In the genomic region with DNA sequence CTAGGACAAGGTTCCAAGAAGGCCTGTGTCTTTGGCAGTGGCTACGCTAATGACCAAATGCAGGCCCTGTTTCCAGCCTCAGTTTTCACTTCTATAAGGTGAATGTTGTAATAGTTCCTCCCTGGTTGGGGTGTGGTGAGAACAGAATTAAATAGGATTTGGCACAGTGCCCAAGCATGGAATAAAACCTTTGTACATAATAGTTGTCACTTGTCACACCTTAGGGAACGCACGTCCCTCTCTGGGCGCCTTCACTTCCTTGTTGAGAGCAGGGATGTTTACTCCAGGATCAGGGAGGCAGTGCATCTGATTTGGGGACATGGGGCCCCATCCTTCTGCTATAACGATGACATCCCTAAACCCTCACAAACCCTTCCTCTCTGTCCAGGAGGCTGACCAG, we compare ENCODE assay signal across 22 mouse cellular contexts. TPM values are rescaled to one million over a fixed set of nuclear protein-coding genes. Genes with fewer than 3 reads are reported as not detected.
A peak's percentile ranks its signal among the peaks of the same experiment; 100 is the strongest.
DNase-seq lines count a peak whose midpoint lies in the region; ATAC-seq lines count a peak whose summit lies in the region.
"Had no signal": no experiment of that assay in that cellular context is flagged by ENCODE, and none has a peak within 500 bp of the region (broad histone marks: within the 10 kb centered on the region; RNA-seq: fewer than 3 reads in every experiment).

No protein-coding gene starts in this region.

- H3K4me1 ChIP-seq in embryonic facial prominence, embryonic 14.5 days (ENCODE audit: control insufficient read depth, insufficient read depth, low read length) = no peaks in the 10 kb centered on the region
- H3K4me1 ChIP-seq in embryonic facial prominence, embryonic 10.5 days = no peaks in the 10 kb centered on the region
- H3K4me1 ChIP-seq in limb, embryonic 15.5 days = 0 out of 2 replicates have a peak, but pooled peaks cover 3% of the 10 kb centered on the region
- 0 out of 2 replicates have a peak, but pooled peaks cover 4% of the 10 kb centered on the region for H3K4me1 ChIP-seq in limb, embryonic 10.5 days
- no peaks in the 10 kb centered on the region for H3K4me1 ChIP-seq in stomach, embryonic 15.5 days
- H3K4me1 ChIP-seq: heart, embryonic 13.5 days; hindbrain, embryonic 12.5 days had no signal

- DNase-seq in embryonic facial prominence, embryonic 14.5 days (ENCODE audit: low spot score) = peak; percentile 75
- DNase-seq in embryonic facial prominence, embryonic 10.5 days (ENCODE audit: low spot score) = no peak
- no peak for DNase-seq in limb, embryonic 10.5 days (ENCODE audit: low spot score)
- DNase-seq in spleen, postnatal 10 days (ENCODE audit: low spot score in 2 of 2) = no peak
- DNase-seq: adrenal gland, adult 8-10 months; adrenal gland, postnatal 36 days; B cell, adult 2 months; cerebellum, adult 8-10 months; cerebellum, postnatal 25 days; forebrain, postnatal 0 days; gastrocnemius, postnatal 14 days; heart, postnatal 36 days had no signal

- H3K36me3 ChIP-seq in embryonic facial prominence, embryonic 14.5 days (ENCODE audit: control insufficient read depth, insufficient read depth, low read length) = peaks cover 94% of the 10 kb centered on the region
- peaks cover 99% of the 10 kb centered on the region for H3K36me3 ChIP-seq in embryonic facial prominence, embryonic 10.5 days (replicated peaks)
- peaks cover 97% of the 10 kb centered on the region for H3K36me3 ChIP-seq in limb, embryonic 15.5 days
- peaks cover 95% of the 10 kb centered on the region for H3K36me3 ChIP-seq in limb, embryonic 10.5 days
- H3K36me3 ChIP-seq in stomach, embryonic 15.5 days = peaks cover 50% of the 10 kb centered on the region
- H3K36me3 ChIP-seq: G1E had no signal

- H3K9me3 ChIP-seq in embryonic facial prominence, embryonic 14.5 days (ENCODE audit: control insufficient read depth, low read length) = no peaks in the 10 kb centered on the region
- no peaks in the 10 kb centered on the region for H3K9me3 ChIP-seq in embryonic facial prominence, embryonic 10.5 days
- no peaks in the 10 kb centered on the region for H3K9me3 ChIP-seq in limb, embryonic 15.5 days
- H3K9me3 ChIP-seq in limb, embryonic 10.5 days (replicated peaks) = no peaks in the 10 kb centered on the region
- H3K9me3 ChIP-seq in stomach, embryonic 15.5 days = no peaks in the 10 kb centered on the region
- H3K9me3 ChIP-seq: G1E; heart, embryonic 13.5 days; hindbrain, embryonic 12.5 days had no signal

- no peak overlapping the region for H3K27ac ChIP-seq in embryonic facial prominence, embryonic 14.5 days (replicated peaks; ENCODE audit: low read depth, low read length)
- no peak overlapping the region for H3K27ac ChIP-seq in embryonic facial prominence, embryonic 10.5 days (replicated peaks)
- 0 out of 2 replicates have a peak overlapping the region, but pooled peaks have one; percentile 57 for H3K27ac ChIP-seq in limb, embryonic 15.5 days
- H3K27ac ChIP-seq in limb, embryonic 10.5 days = no peak overlapping the region
- H3K27ac ChIP-seq in stomach, embryonic 15.5 days = peak overlapping the region; percentile 75
- H3K27ac ChIP-seq: heart, embryonic 13.5 days; hindbrain, embryonic 12.5 days; hindbrain, postnatal 0 days had no signal

- H3K9ac ChIP-seq in embryonic facial prominence, embryonic 14.5 days (ENCODE audit: low read depth, low read length) = no peak overlapping the region
- H3K9ac ChIP-seq in limb, embryonic 15.5 days = no peak overlapping the region
- no peak overlapping the region for H3K9ac ChIP-seq in stomach, embryonic 15.5 days
- H3K9ac ChIP-seq: forebrain, postnatal 0 days; heart, embryonic 13.5 days; hindbrain, embryonic 12.5 days had no signal

- no peak overlapping the region for H3K4me2 ChIP-seq in embryonic facial prominence, embryonic 14.5 days (ENCODE audit: low read depth, low read length)
- no peak overlapping the region for H3K4me2 ChIP-seq in limb, embryonic 15.5 days
- no peak overlapping the region for H3K4me2 ChIP-seq in stomach, embryonic 15.5 days
- H3K4me2 ChIP-seq: heart, embryonic 13.5 days; hindbrain, embryonic 12.5 days had no signal

- peak; percentile 39; the same call in 1 of the 2 replicates for ATAC-seq in embryonic facial prominence, embryonic 14.5 days (ENCODE audit: low read depth)
- ATAC-seq in limb, embryonic 15.5 days (ENCODE audit: insufficient number of reproducible peaks, low FRiP score, low TSS enrichment, low read depth) = no peak
- peak; percentile 53 for ATAC-seq in stomach, embryonic 15.5 days (ENCODE audit: insufficient read depth, low FRiP score, low read depth)
- no peak for ATAC-seq in inflammation-experienced regulatory T-cells, adult 6 months
- ATAC-seq: CD4-positive, CD25-positive, alpha-beta regulatory T cell, adult 4 months; forebrain, postnatal 0 days; hindbrain, postnatal 0 days had no signal

- 79% methylated on average over 5 of the region's 5 CpGs for WGBS in embryonic facial prominence, embryonic 14.5 days
- 95% methylated on average over 5 of the region's 5 CpGs for WGBS in embryonic facial prominence, embryonic 10.5 days
- 73% methylated on average over 5 of the region's 5 CpGs for WGBS in limb, embryonic 15.5 days
- 90% methylated on average over 5 of the region's 5 CpGs for WGBS in limb, embryonic 10.5 days
- WGBS in stomach, embryonic 15.5 days = 68% methylated on average over 5 of the region's 5 CpGs

- H3K27me3 ChIP-seq in embryonic facial prominence, embryonic 14.5 days (replicated peaks; ENCODE audit: control insufficient read depth, insufficient read depth, low read length) = no peaks in the 10 kb centered on the region
- H3K27me3 ChIP-seq in embryonic facial prominence, embryonic 10.5 days (replicated peaks; ENCODE audit: low read depth, poor library complexity, severe bottlenecking) = no peaks in the 10 kb centered on the region
- no peaks in the 10 kb centered on the region for H3K27me3 ChIP-seq in limb, embryonic 15.5 days
- no peaks in the 10 kb centered on the region for H3K27me3 ChIP-seq in limb, embryonic 10.5 days (ENCODE audit: low read depth, poor library complexity, severe bottlenecking)
- H3K27me3 ChIP-seq in stomach, embryonic 15.5 days (replicated peaks) = no peaks in the 10 kb centered on the region
- H3K27me3 ChIP-seq: heart, embryonic 13.5 days; hindbrain, embryonic 12.5 days had no signal

- H3K4me3 ChIP-seq in embryonic facial prominence, embryonic 14.5 days (ENCODE audit: low read depth, low read length) = no peak overlapping the region
- H3K4me3 ChIP-seq in embryonic facial prominence, embryonic 10.5 days = no peak overlapping the region
- no peak overlapping the region for H3K4me3 ChIP-seq in limb, embryonic 15.5 days
- no peak overlapping the region for H3K4me3 ChIP-seq in limb, embryonic 10.5 days
- H3K4me3 ChIP-seq in stomach, embryonic 15.5 days (replicated peaks) = no peak overlapping the region
- H3K4me3 ChIP-seq: heart, embryonic 13.5 days; hindbrain, embryonic 12.5 days had no signal

RNA-seq across cellular contexts. Expression of a gene that starts 10.4 kb away (rescaled TPM):
- 92.4 and 102 TPM in 2 replicates for polyA plus RNA-seq in embryonic facial prominence, embryonic 14.5 days (2014; fragmentation: Nextera tagmentation; extraction: Ambion mirVana)
- 83.5 and 85.9 TPM in 2 replicates for polyA plus RNA-seq in embryonic facial prominence, embryonic 10.5 days (2016; fragmentation: Nextera tagmentation; extraction: Ambion mirVana)
- polyA plus RNA-seq in limb, embryonic 15.5 days (2015; fragmentation: Nextera tagmentation; extraction: Ambion mirVana) = 100 and 109 TPM in 2 replicates
- 76.8 and 81.3 TPM in 2 replicates for polyA plus RNA-seq in limb, embryonic 10.5 days (2016; fragmentation: Nextera tagmentation; extraction: Ambion mirVana)
- 137 and 142 TPM in 2 replicates for polyA plus RNA-seq in stomach, embryonic 15.5 days (2015; fragmentation: Nextera tagmentation; extraction: Ambion mirVana)
- polyA plus RNA-seq in inflammation-experienced regulatory T-cells, adult 6 months (2017; shearing (Covaris generic)) = 100 to 1,000 TPM; 148 to 198 (median 167) TPM

RNA-seq across cellular contexts. Expression of a gene that starts 16.2 kb away (rescaled TPM):
- polyA plus RNA-seq in embryonic facial prominence, embryonic 14.5 days (2014; fragmentation: Nextera tagmentation; extraction: Ambion mirVana) = 48.3 and 54.8 TPM in 2 replicates
- 27.5 and 29.5 TPM in 2 replicates for polyA plus RNA-seq in embryonic facial prominence, embryonic 10.5 days (2016; fragmentation: Nextera tagmentation; extraction: Ambion mirVana)
- polyA plus RNA-seq in limb, embryonic 15.5 days (2015; fragmentation: Nextera tagmentation; extraction: Ambion mirVana) = 63.3 and 70.7 TPM in 2 replicates
- 24.5 and 30.9 TPM in 2 replicates for polyA plus RNA-seq in limb, embryonic 10.5 days (2016; fragmentation: Nextera tagmentation; extraction: Ambion mirVana)
- 40.6 and 42.4 TPM in 2 replicates for polyA plus RNA-seq in stomach, embryonic 15.5 days (2015; fragmentation: Nextera tagmentation; extraction: Ambion mirVana)
- polyA plus RNA-seq in inflammation-experienced regulatory T-cells, adult 6 months (2017; shearing (Covaris generic)) = under 1 TPM in 2 of 3 experiments, not detected in 1; 0.13 to 0.68 TPM
- polyA plus RNA-seq: G1E had no signal

RNA-seq across cellular contexts. Expression of a gene that starts 17.8 kb away (rescaled TPM):
- 8.3 and 8.8 TPM in 2 replicates for polyA plus RNA-seq in embryonic facial prominence, embryonic 14.5 days (2014; fragmentation: Nextera tagmentation; extraction: Ambion mirVana)
- 11.9 and 13.3 TPM in 2 replicates for polyA plus RNA-seq in embryonic facial prominence, embryonic 10.5 days (2016; fragmentation: Nextera tagmentation; extraction: Ambion mirVana)
- 10.5 and 11.1 TPM in 2 replicates for polyA plus RNA-seq in limb, embryonic 15.5 days (2015; fragmentation: Nextera tagmentation; extraction: Ambion mirVana)
- polyA plus RNA-seq in limb, embryonic 10.5 days (2016; fragmentation: Nextera tagmentation; extraction: Ambion mirVana) = 6.4 and 9.5 TPM in 2 replicates
- polyA plus RNA-seq in stomach, embryonic 15.5 days (2015; fragmentation: Nextera tagmentation; extraction: Ambion mirVana) = 44.7 and 56.1 TPM in 2 replicates
- 1 to 10 TPM; 1.2 to 3.1 (median 2.1) TPM for polyA plus RNA-seq in inflammation-experienced regulatory T-cells, adult 6 months (2017; shearing (Covaris generic))
- polyA plus RNA-seq: G1E had no signal

RNA-seq across cellular contexts. Expression of a gene that starts 28.1 kb away (rescaled TPM):
- 9.3 and 10.5 TPM in 2 replicates for polyA plus RNA-seq in embryonic facial prominence, embryonic 14.5 days (2014; fragmentation: Nextera tagmentation; extraction: Ambion mirVana)
- polyA plus RNA-seq in embryonic facial prominence, embryonic 10.5 days (2016; fragmentation: Nextera tagmentation; extraction: Ambion mirVana) = 9.6 TPM in 2 replicates
- polyA plus RNA-seq in limb, embryonic 15.5 days (2015; fragmentation: Nextera tagmentation; extraction: Ambion mirVana) = 12.6 and 13.0 TPM in 2 replicates
- polyA plus RNA-seq in limb, embryonic 10.5 days (2016; fragmentation: Nextera tagmentation; extraction: Ambion mirVana) = 9.7 and 10.5 TPM in 2 replicates
- polyA plus RNA-seq in stomach, embryonic 15.5 days (2015; fragmentation: Nextera tagmentation; extraction: Ambion mirVana) = 13.0 and 15.7 TPM in 2 replicates
- polyA plus RNA-seq in inflammation-experienced regulatory T-cells, adult 6 months (2017; shearing (Covaris generic)) = 1 to 10 TPM; 7.0 to 8.2 (median 7.2) TPM

RNA-seq across cellular contexts. Expression of a gene that starts 42.2 kb away (rescaled TPM):
- polyA plus RNA-seq in embryonic facial prominence, embryonic 14.5 days (2014; fragmentation: Nextera tagmentation; extraction: Ambion mirVana) = 0.49 and 0.59 TPM in 2 replicates
- polyA plus RNA-seq in embryonic facial prominence, embryonic 10.5 days (2016; fragmentation: Nextera tagmentation; extraction: Ambion mirVana) = 0.17 and 0.30 TPM in 2 replicates
- polyA plus RNA-seq in limb, embryonic 15.5 days (2015; fragmentation: Nextera tagmentation; extraction: Ambion mirVana) = 1.6 TPM in 2 replicates
- polyA plus RNA-seq in limb, embryonic 10.5 days (2016; fragmentation: Nextera tagmentation; extraction: Ambion mirVana) = 0.61 TPM in 1 of 2 replicates, not detected in the other
- polyA plus RNA-seq in stomach, embryonic 15.5 days (2015; fragmentation: Nextera tagmentation; extraction: Ambion mirVana) = 0.22 TPM in 1 of 2 replicates, not detected in the other
- not detected for polyA plus RNA-seq in inflammation-experienced regulatory T-cells, adult 6 months (2017; shearing (Covaris generic))
- polyA plus RNA-seq: CD4-positive, CD25-positive, alpha-beta regulatory T cell, adult 4 months; forebrain, embryonic 11.5 days; G1E; heart, postnatal 0 days had no signal

Comparison
In these comparisons a context has a peak if more than half of its experiments do, and no peak if none do; other contexts are left out.
1. H3K27ac ChIP-seq: peak in limb, embryonic 15.5 days (single experiment) and stomach, embryonic 15.5 days (single experiment); none in embryonic facial prominence, embryonic 14.5 days (single experiment), embryonic facial prominence, embryonic 10.5 days (single experiment) and limb, embryonic 10.5 days (single experiment).
2. ATAC-seq: peak in embryonic facial prominence, embryonic 14.5 days (single experiment) and stomach, embryonic 15.5 days (single experiment); none in limb, embryonic 15.5 days (single experiment) and inflammation-experienced regulatory T-cells, adult 6 months (single experiment).
3. RNA of a gene that starts 16.2 kb away (polyA plus RNA-seq): 63.3 to 70.7 TPM in limb, embryonic 15.5 days, 48.3 to 54.8 TPM in embryonic facial prominence, embryonic 14.5 days, 40.6 to 42.4 TPM in stomach, embryonic 15.5 days, 24.5 to 30.9 TPM in limb, embryonic 10.5 days and 27.5 to 29.5 TPM in embryonic facial prominence, embryonic 10.5 days; 0.13 to 0.68 TPM in inflammation-experienced regulatory T-cells, adult 6 months; every median in the first group is over 10 times any median in the second.